Comparison of ENCODE assay signal across 20 mouse cellular contexts in the genomic region with DNA sequence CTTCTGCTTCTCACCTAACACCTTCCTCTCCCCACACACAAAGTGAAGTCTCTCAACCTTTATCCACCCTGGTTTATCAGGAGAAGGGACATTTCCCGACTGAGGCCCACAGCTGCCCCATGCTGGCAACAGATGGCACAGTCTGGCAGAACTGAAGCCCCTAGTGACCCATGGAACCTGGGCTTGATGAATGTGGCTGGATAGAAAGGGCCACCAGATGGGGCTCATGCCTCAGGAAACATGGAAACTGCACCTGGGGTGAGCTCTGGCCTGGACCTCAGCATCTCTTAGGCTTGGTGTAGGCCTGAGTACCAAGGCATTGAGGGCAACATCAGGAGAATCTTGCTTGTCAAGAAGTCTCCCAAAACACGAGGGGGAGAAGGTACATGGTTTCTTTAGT.
DNase-seq lines count a peak whose midpoint lies in the region; ATAC-seq and TF ChIP-seq lines count a peak whose summit lies in the region.
"Had no signal": no experiment of that assay in that cellular context is flagged by ENCODE, and none has a peak within 500 bp of the region (broad histone marks: within the 10 kb centered on the region; RNA-seq: fewer than 3 reads in every experiment).

No protein-coding gene starts in this region.

- no peaks in the 10 kb centered on the region for H3K36me3 ChIP-seq in intestine, postnatal 0 days (ENCODE audit: control insufficient read depth, insufficient read depth)
- no peaks in the 10 kb centered on the region for H3K36me3 ChIP-seq in intestine, embryonic 16.5 days (ENCODE audit: control insufficient read depth, insufficient read depth, low read length)
- no peaks in the 10 kb centered on the region for H3K36me3 ChIP-seq in neural tube, embryonic 11.5 days (ENCODE audit: control insufficient read depth, insufficient read depth, low read length)
- H3K36me3 ChIP-seq in neural tube, embryonic 15.5 days = no peaks in the 10 kb centered on the region
- H3K36me3 ChIP-seq: embryonic facial prominence, embryonic 13.5 days; limb, embryonic 10.5 days; liver, embryonic 12.5 days; lung, embryonic 15.5 days; midbrain, embryonic 13.5 days; stomach, embryonic 15.5 days had no signal

- peak in 1 of 2 experiments; percentile 4 for DNase-seq in cerebellum, adult 2 months
- no peak for DNase-seq in cerebellum, adult 11-12 months
- DNase-seq in neural tube, embryonic 11.5 days (ENCODE audit: low spot score) = peak; percentile 25
- no peak for DNase-seq in heart, adult 8-10 months (ENCODE audit: low spot score)
- DNase-seq: adrenal gland, adult 2 months; gastrocnemius, postnatal 25 days; kidney, adult 8-10 months; kidney, postnatal 4 days; right cerebral cortex, postnatal 14 days had no signal

- H3K27ac ChIP-seq in cerebellum, adult 2 months (ENCODE audit: insufficient read depth, low read length) = no peak overlapping the region
- no peak overlapping the region for H3K27ac ChIP-seq in intestine, postnatal 0 days (ENCODE audit: low read depth, low read length)
- no peak overlapping the region for H3K27ac ChIP-seq in intestine, embryonic 16.5 days (ENCODE audit: low read length)
- no peak overlapping the region for H3K27ac ChIP-seq in neural tube, embryonic 11.5 days (ENCODE audit: low read depth, low read length)
- H3K27ac ChIP-seq in neural tube, embryonic 15.5 days (replicated peaks) = no peak overlapping the region
- H3K27ac ChIP-seq: embryonic facial prominence, embryonic 13.5 days; limb, embryonic 10.5 days; liver, embryonic 12.5 days; lung, embryonic 15.5 days; midbrain, embryonic 13.5 days; stomach, embryonic 15.5 days had no signal

- no peaks in the 10 kb centered on the region for H3K27me3 ChIP-seq in cerebellum, adult 2 months (ENCODE audit: control insufficient read depth, insufficient read depth, low read length)
- no peaks in the 10 kb centered on the region for H3K27me3 ChIP-seq in intestine, postnatal 0 days (replicated peaks; ENCODE audit: control insufficient read depth, insufficient read depth, low read length)
- no peaks in the 10 kb centered on the region for H3K27me3 ChIP-seq in intestine, embryonic 16.5 days (replicated peaks; ENCODE audit: control insufficient read depth, insufficient read depth, low read length)
- H3K27me3 ChIP-seq in neural tube, embryonic 11.5 days (ENCODE audit: control insufficient read depth, insufficient read depth, low read length) = no peaks in the 10 kb centered on the region
- H3K27me3 ChIP-seq in neural tube, embryonic 15.5 days (replicated peaks) = no peaks in the 10 kb centered on the region
- H3K27me3 ChIP-seq: CH12.LX; embryonic facial prominence, embryonic 13.5 days; liver, embryonic 12.5 days; lung, embryonic 15.5 days; midbrain, embryonic 13.5 days; stomach, embryonic 15.5 days had no signal

- 41% methylated on average over 2 of the region's 2 CpGs for WGBS in cerebellum, adult 2 months
- 60% methylated on average over 2 of the region's 2 CpGs for WGBS in intestine, postnatal 0 days
- 73% methylated on average over 2 of the region's 2 CpGs for WGBS in intestine, embryonic 16.5 days
- 78% methylated on average over 2 of the region's 2 CpGs for WGBS in neural tube, embryonic 11.5 days
- WGBS in neural tube, embryonic 15.5 days = 45% methylated on average over 2 of the region's 2 CpGs

- no peaks in the 10 kb centered on the region for H3K4me1 ChIP-seq in cerebellum, adult 2 months (ENCODE audit: control insufficient read depth, insufficient read depth, low read length)
- no peaks in the 10 kb centered on the region for H3K4me1 ChIP-seq in intestine, postnatal 0 days (replicated peaks; ENCODE audit: control insufficient read depth, insufficient read depth, low read length)
- no peaks in the 10 kb centered on the region for H3K4me1 ChIP-seq in intestine, embryonic 16.5 days (ENCODE audit: control insufficient read depth, insufficient read depth, low read length)
- no peaks in the 10 kb centered on the region for H3K4me1 ChIP-seq in neural tube, embryonic 11.5 days (ENCODE audit: control insufficient read depth, insufficient read depth, low read length)
- H3K4me1 ChIP-seq in neural tube, embryonic 15.5 days = no peaks in the 10 kb centered on the region
- H3K4me1 ChIP-seq: embryonic facial prominence, embryonic 13.5 days; liver, embryonic 12.5 days; lung, embryonic 15.5 days; stomach, embryonic 15.5 days had no signal

- no peaks in the 10 kb centered on the region for H3K9me3 ChIP-seq in intestine, postnatal 0 days (ENCODE audit: control insufficient read depth)
- H3K9me3 ChIP-seq in intestine, embryonic 16.5 days (ENCODE audit: control insufficient read depth, low read length) = no peaks in the 10 kb centered on the region
- no peaks in the 10 kb centered on the region for H3K9me3 ChIP-seq in neural tube, embryonic 11.5 days (ENCODE audit: control insufficient read depth, low read length)
- H3K9me3 ChIP-seq in neural tube, embryonic 15.5 days (replicated peaks) = no peaks in the 10 kb centered on the region
- H3K9me3 ChIP-seq: embryonic facial prominence, embryonic 13.5 days; limb, embryonic 10.5 days; lung, embryonic 15.5 days; midbrain, embryonic 13.5 days; stomach, embryonic 15.5 days had no signal

- H3K4me3 ChIP-seq in cerebellum, adult 2 months (replicated peaks; ENCODE audit: insufficient read depth, low read depth, low read length) = no peak overlapping the region
- H3K4me3 ChIP-seq in intestine, postnatal 0 days (ENCODE audit: low read depth, low read length) = no peak overlapping the region
- no peak overlapping the region for H3K4me3 ChIP-seq in intestine, embryonic 16.5 days (ENCODE audit: low read length)
- no peak overlapping the region for H3K4me3 ChIP-seq in neural tube, embryonic 11.5 days (ENCODE audit: low read depth, low read length)
- H3K4me3 ChIP-seq in neural tube, embryonic 15.5 days (replicated peaks) = no peak overlapping the region
- H3K4me3 ChIP-seq: embryonic facial prominence, embryonic 13.5 days; limb, embryonic 10.5 days; liver, embryonic 12.5 days; lung, embryonic 15.5 days; midbrain, embryonic 13.5 days; stomach, embryonic 15.5 days had no signal

- ATAC-seq in intestine, postnatal 0 days = no peak
- no peak for ATAC-seq in intestine, embryonic 16.5 days
- ATAC-seq in neural tube, embryonic 11.5 days (ENCODE audit: insufficient read depth, low FRiP score, low TSS enrichment) = no peak
- ATAC-seq in neural tube, embryonic 15.5 days (ENCODE audit: low FRiP score) = no peak
- ATAC-seq in CD4-positive, CD25-positive, alpha-beta regulatory T cell, adult 4 months = no peak
- ATAC-seq: liver, embryonic 12.5 days; midbrain, embryonic 13.5 days had no signal

- TF ChIP-seq POLR2A in cerebellum, adult 2 months (IDR thresholded peaks at IDR 0.05; ENCODE audit: borderline replicate concordance, insufficient read depth, low read length) = no peak

- peak; percentile 30; the same call in 1 of the 2 replicates for TF ChIP-seq CTCF in cerebellum, adult 2 months (IDR thresholded peaks at IDR 0.05; ENCODE audit: borderline replicate concordance, insufficient read depth, low read depth, low read length)
- TF ChIP-seq CTCF in intestine, postnatal 0 days (IDR thresholded peaks at IDR 0.05; ENCODE audit: low read depth) = 0 out of 2 replicates have a peak, but pooled peaks have one; percentile 5

- no peak overlapping the region for H3K4me2 ChIP-seq in intestine, postnatal 0 days (replicated peaks; ENCODE audit: low read depth)
- no peak overlapping the region for H3K4me2 ChIP-seq in intestine, embryonic 16.5 days (ENCODE audit: low read depth, low read length)
- H3K4me2 ChIP-seq in neural tube, embryonic 11.5 days (ENCODE audit: low read depth) = no peak overlapping the region
- H3K4me2 ChIP-seq in neural tube, embryonic 15.5 days = no peak overlapping the region
- H3K4me2 ChIP-seq: embryonic facial prominence, embryonic 13.5 days; liver, embryonic 12.5 days; lung, embryonic 15.5 days; midbrain, embryonic 13.5 days; stomach, embryonic 15.5 days had no signal

- H3K9ac ChIP-seq in intestine, postnatal 0 days (ENCODE audit: low read depth, low read length) = no peak overlapping the region
- H3K9ac ChIP-seq in intestine, embryonic 16.5 days (ENCODE audit: low read depth, low read length) = no peak overlapping the region
- no peak overlapping the region for H3K9ac ChIP-seq in neural tube, embryonic 11.5 days (ENCODE audit: low read length)
- no peak overlapping the region for H3K9ac ChIP-seq in neural tube, embryonic 15.5 days (replicated peaks)
- H3K9ac ChIP-seq: embryonic facial prominence, embryonic 13.5 days; liver, embryonic 12.5 days; lung, embryonic 15.5 days; midbrain, embryonic 13.5 days; stomach, embryonic 15.5 days had no signal
